Mouse (Mus musculus) CD4-positive, CD25-positive, alpha-beta regulatory T cell, adult 2 months (primary cell): ENCODE results near the gene Washc2.
A peak's percentile ranks its signal among the peaks of the same experiment; 100 is the strongest.

Experiments used
- DNase-seq: peaks from one replicate; pipeline ENCODE4 v3.0.0-alpha.2; 2012; ENCODE audit warnings: low read depth, low spot score

The Washc2 gene

GRCm38 (mm10) chr6:116262824-116263223, 55.0 kb downstream of the Washc2 start:
- no peak for DNase-seq

GRCm38 (mm10) chr6:116264018-116264651, 56.3 kb downstream of the Washc2 start, which contains the start of gene Zfand4:
Gene Zfand4 (plus strand): TSS chr6:116264222.
- peak; percentile 93 for DNase-seq

GRCm38 (mm10) chr6:116264836-116265235, 57.0 kb downstream of the Washc2 start:
- no peak for DNase-seq

GRCm38 (mm10) chr6:116265603-116266002, 57.8 kb downstream of the Washc2 start:
- DNase-seq, result no peak

GRCm38 (mm10) chr6:116266273-116267109, 58.7 kb downstream of the Washc2 start:
- peak; percentile 9 for DNase-seq

GRCm38 (mm10) chr6:116267110-116267423, 59.2 kb downstream of the Washc2 start:
- peak; percentile 9 for DNase-seq

- DNase-seq, result no peak
These were observed 67.9 kb downstream of the Washc2 start for GRCm38 (mm10) chr6:116275695-116276094.

- DNase-seq, result no peak
These were observed 71.0 kb downstream of the Washc2 start for GRCm38 (mm10) chr6:116278679-116279317.

GRCm38 (mm10) chr6:116281014-116281413, 73.2 kb downstream of the Washc2 start:
- DNase-seq, result no peak

GRCm38 (mm10) chr6:116282546-116282945, 74.7 kb downstream of the Washc2 start:
- peak; percentile 71 for DNase-seq

GRCm38 (mm10) chr6:116283280-116283679, 75.4 kb downstream of the Washc2 start:
- no peak for DNase-seq

- no peak for DNase-seq
These were observed 78.5 kb downstream of the Washc2 start for GRCm38 (mm10) chr6:116286321-116286720.

- DNase-seq, result no peak
These were observed 79.2 kb downstream of the Washc2 start for GRCm38 (mm10) chr6:116286870-116287575.

GRCm38 (mm10) chr6:116311411-116311810, 103.6 kb downstream of the Washc2 start:
- DNase-seq, result no peak
